Mouse (Mus musculus) limb, embryonic 15.5 days (tissue): Measurements from ENCODE around the gene AI467606. TPM values are rescaled to one million over a fixed set of nuclear protein-coding genes. Genes with fewer than 3 reads are reported as not detected.
A peak's percentile ranks its signal among the peaks of the same experiment; 100 is the strongest.

Source experiments
- ATAC-seq: fragments of 200-750 bp; cut with Nextera tagmentation; 2 replicates; pipeline ENCODE4 v1.8.0; 2017; ENCODE audit warnings: low read depth, moderate TSS enrichment; ENCODE audit not compliant: insufficient number of reproducible peaks, low FRiP score, low TSS enrichment
- H3K27ac ChIP-seq: fragments of 300-500 bp; sonication (generic); 2 replicates; pipeline ENCODE4 v1.5.1; 2015; ENCODE audit warnings: moderate library complexity, mild to moderate bottlenecking, inconsistent platforms
- H3K27me3 ChIP-seq: fragments of 300-500 bp; sonication (generic); 2 replicates; pipeline ENCODE4 v1.6.1; 2015; ENCODE audit warnings: inconsistent platforms
- H3K36me3 ChIP-seq: fragments of 300-500 bp; sonication (generic); 2 replicates; pipeline ENCODE4 v1.6.1; 2015; ENCODE audit warnings: inconsistent platforms
- H3K4me1 ChIP-seq: fragments of 300-500 bp; sonication (generic); 2 replicates; pipeline ENCODE4 v1.6.1; 2015; ENCODE audit warnings: inconsistent platforms
- H3K4me2 ChIP-seq: fragments of 300-500 bp; sonication (generic); 2 replicates; pipeline ENCODE4 v1.6.1; 2015; ENCODE audit warnings: mild to moderate bottlenecking, inconsistent platforms
- H3K4me3 ChIP-seq: fragments of 300-500 bp; sonication (generic); 2 replicates; pipeline ENCODE4 v1.5.1; 2015; ENCODE audit warnings: mild to moderate bottlenecking, inconsistent platforms
- H3K9ac ChIP-seq: fragments of 300-500 bp; sonication (generic); 2 replicates; pipeline ENCODE4 v1.6.1; 2015; ENCODE audit warnings: inconsistent platforms
- H3K9me3 ChIP-seq: fragments of 300-500 bp; sonication (generic); 2 replicates; pipeline ENCODE4 v1.6.1; 2016; ENCODE audit warnings: inconsistent platforms
- WGBS: fragments of 180-500 bp; shearing (Covaris S2); methylation state at CpG from one replicate; pipeline ENCODE4 v1.1.7; 2015; 5-methylcytosine and 5-hydroxymethylcytosine counted together
- polyA plus RNA-seq: library from polyadenylated mRNA; unstranded; fragments of >200 nt; fragmentation: Nextera tagmentation; extraction: Ambion mirVana; gene quantifications from 2 replicates; pipeline ENCODE4 v1.2.1, GENCODE M21; 2015

The AI467606 gene
- polyA plus RNA-seq, 1 experiment from 2014 or later = 5.3 TPM

DNA sequence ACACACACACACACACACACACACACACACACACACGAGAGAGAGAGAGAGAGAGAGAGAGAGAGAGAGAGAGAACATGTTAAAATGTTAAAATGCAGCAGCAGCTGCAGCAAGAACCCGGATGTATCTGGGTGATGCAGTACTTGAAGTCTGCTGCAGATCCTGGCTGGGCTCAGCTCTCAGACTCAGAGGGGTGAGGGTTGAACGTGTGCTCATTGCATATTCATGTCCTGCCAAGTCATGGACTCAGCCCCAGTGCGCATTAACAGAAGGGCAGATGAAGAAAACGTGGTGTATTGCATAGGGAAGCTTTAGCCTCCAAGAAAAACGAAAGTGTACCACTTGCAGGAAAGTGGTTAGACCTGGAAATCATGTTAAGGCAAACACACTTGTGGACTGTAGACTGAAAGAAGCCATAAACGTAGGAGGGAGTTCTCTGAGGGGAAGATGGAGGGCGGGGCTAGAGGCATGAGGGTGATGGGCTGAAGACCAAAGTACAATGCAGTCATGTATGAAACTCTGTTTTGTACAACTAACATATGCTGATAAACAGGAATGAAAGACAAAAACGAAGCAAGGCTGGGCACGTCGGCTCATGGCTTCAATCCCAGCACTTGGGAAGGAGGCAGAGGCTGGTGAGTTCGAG lies 22.6 kb downstream of the AI467606 start:
- 47% methylated on average over 12 of the region's 12 CpGs for WGBS
- H3K4me2 ChIP-seq = no peak overlapping the region
- H3K4me1 ChIP-seq = peaks cover 18% of the 10 kb centered on the region
- H3K27me3 ChIP-seq = 0 out of 2 replicates have a peak, but pooled peaks cover under 1% of the 10 kb centered on the region
- ATAC-seq = no peak
- no peaks in the 10 kb centered on the region for H3K9me3 ChIP-seq
- peak overlapping the region; percentile 23; the same call in 1 of the 2 replicates for H3K27ac ChIP-seq
- no peaks in the 10 kb centered on the region for H3K36me3 ChIP-seq
- no peak overlapping the region for H3K4me3 ChIP-seq
- H3K9ac ChIP-seq = no peak overlapping the region

DNA sequence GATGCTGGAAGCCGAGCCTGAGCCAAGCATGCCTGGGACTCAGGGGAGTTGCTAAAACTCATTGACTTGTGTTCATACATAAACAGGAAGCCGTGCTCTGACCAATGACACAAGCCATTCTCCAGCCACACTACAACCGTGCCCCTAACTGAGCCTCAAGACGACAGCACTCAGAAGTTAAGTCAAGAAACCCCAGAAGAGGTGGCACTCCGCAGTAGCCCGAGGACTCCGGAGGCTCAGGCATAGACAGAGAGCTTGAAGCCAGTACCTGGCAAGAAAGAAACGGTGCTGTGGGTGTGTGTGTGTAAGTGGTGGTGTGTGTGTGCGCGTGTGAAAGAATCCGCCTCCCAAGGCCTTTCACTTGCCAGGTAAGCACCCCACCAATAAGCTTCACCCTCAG lies 23.8 kb downstream of the AI467606 start:
- no peak overlapping the region for H3K27ac ChIP-seq
- no peak overlapping the region for H3K4me3 ChIP-seq
- H3K27me3 ChIP-seq = peaks cover 8% of the 10 kb centered on the region
- no peak overlapping the region for H3K9ac ChIP-seq
- H3K36me3 ChIP-seq = no peaks in the 10 kb centered on the region
- no peak for ATAC-seq
- no peak overlapping the region for H3K4me2 ChIP-seq
- no peaks in the 10 kb centered on the region for H3K9me3 ChIP-seq
- peaks cover 18% of the 10 kb centered on the region for H3K4me1 ChIP-seq
- 78% methylated on average over 11 of the region's 11 CpGs for WGBS

GRCm38 (mm10) chr7:127116331-127116935 lies 25.3 kb downstream of the AI467606 start:
- no peak overlapping the region for H3K4me3 ChIP-seq
- peaks cover 22% of the 10 kb centered on the region for H3K27me3 ChIP-seq
- peaks cover 26% of the 10 kb centered on the region for H3K4me1 ChIP-seq
- no peaks in the 10 kb centered on the region for H3K36me3 ChIP-seq
- no peaks in the 10 kb centered on the region for H3K9me3 ChIP-seq
- no peak overlapping the region for H3K4me2 ChIP-seq
- ATAC-seq = no peak
- H3K9ac ChIP-seq = no peak overlapping the region
- H3K27ac ChIP-seq = peak overlapping the region; percentile 40; the same call in 1 of the 2 replicates
- 49% methylated on average over 11 of the region's 11 CpGs for WGBS

GRCm38 (mm10) chr7:127117948-127118347 lies 26.8 kb downstream of the AI467606 start:
- Histone ChIP-seq H3K4me2 (no peak overlapping the region), H3K27ac (no peak overlapping the region), H3K4me1 (peaks cover 29% of the 10 kb centered on the region), H3K27me3 (peaks cover 35% of the 10 kb centered on the region), H3K4me3 (no peak overlapping the region), H3K9me3 (no peaks in the 10 kb centered on the region), H3K9ac (no peak overlapping the region), H3K36me3 (no peaks in the 10 kb centered on the region)
- no peak for ATAC-seq
- WGBS = 20% methylated on average over 5 of the region's 5 CpGs

- H3K4me1 ChIP-seq = peaks cover 25% of the 10 kb centered on the region
- H3K4me3 ChIP-seq = no peak overlapping the region
- peaks cover 35% of the 10 kb centered on the region for H3K27me3 ChIP-seq
- no peaks in the 10 kb centered on the region for H3K36me3 ChIP-seq
- WGBS = 65% methylated on average over 14 of the region's 14 CpGs
- no peak overlapping the region for H3K4me2 ChIP-seq
- no peak overlapping the region for H3K9ac ChIP-seq
- H3K27ac ChIP-seq = no peak overlapping the region
- H3K9me3 ChIP-seq = no peaks in the 10 kb centered on the region
- no peak for ATAC-seq
These were observed 27.7 kb downstream of the AI467606 start for GRCm38 (mm10) chr7:127118671-127119445.

- no peak overlapping the region for H3K9ac ChIP-seq
- peak overlapping the region; percentile 15 for H3K4me3 ChIP-seq
- peaks cover 25% of the 10 kb centered on the region for H3K4me1 ChIP-seq
- no peak overlapping the region for H3K27ac ChIP-seq
- peaks cover 35% of the 10 kb centered on the region for H3K27me3 ChIP-seq
- no peak for ATAC-seq
- 0 out of 2 replicates have a peak overlapping the region, but pooled peaks have one; percentile 17 for H3K4me2 ChIP-seq
- 17% methylated on average over 21 of the region's 21 CpGs for WGBS
- no peaks in the 10 kb centered on the region for H3K9me3 ChIP-seq
- H3K36me3 ChIP-seq = no peaks in the 10 kb centered on the region
These were observed 30.1 kb downstream of the AI467606 start for GRCm38 (mm10) chr7:127121061-127121910.

- no peak for ATAC-seq
- H3K9ac ChIP-seq = no peak within 1 kb of the TSS
These were observed 30.7 kb downstream of the AI467606 start, which contains the start of gene Qprt for GRCm38 (mm10) chr7:127121911-127122270. Qprt (minus strand) TSS chr7:127122226.

DNA sequence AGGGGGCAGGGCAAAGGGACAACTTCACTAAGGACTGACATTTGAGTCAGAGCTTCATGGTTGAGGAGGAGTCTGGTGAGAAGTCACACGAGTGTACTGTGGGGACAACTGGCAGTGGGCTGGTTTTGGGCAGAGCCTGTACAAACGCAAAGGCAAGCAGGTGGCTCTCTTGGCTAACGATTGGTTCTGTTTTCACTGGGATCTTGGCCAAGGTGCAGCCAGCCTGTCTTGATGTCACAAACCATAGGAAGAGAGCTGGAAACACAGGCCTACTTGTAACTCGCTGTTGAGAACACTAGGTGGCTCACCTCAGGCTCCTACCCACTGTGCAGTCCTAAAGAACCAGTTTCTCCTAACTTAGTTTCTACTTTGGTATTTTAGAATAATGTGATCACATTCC lies 38.5 kb downstream of the AI467606 start:
- no peak overlapping the region for H3K27ac ChIP-seq
- no peaks in the 10 kb centered on the region for H3K27me3 ChIP-seq
- no peak overlapping the region for H3K9ac ChIP-seq
- no peak overlapping the region for H3K4me2 ChIP-seq
- no peaks in the 10 kb centered on the region for H3K4me1 ChIP-seq
- H3K9me3 ChIP-seq = no peaks in the 10 kb centered on the region
- H3K4me3 ChIP-seq = no peak overlapping the region
- ATAC-seq = no peak
- no peaks in the 10 kb centered on the region for H3K36me3 ChIP-seq
- WGBS = 13% methylated on average over 4 of the region's 4 CpGs

More at GRCm38 (mm10) chr7:127121911-127122270, 30.7 kb downstream of the AI467606 start, which contains the start of gene Qprt:
- Histone ChIP-seq H3K4me2 (0 out of 2 replicates have a peak within 1 kb of the TSS, but pooled peaks have one; percentile 17), H3K27ac (no peak within 1 kb of the TSS), H3K4me3 (peak within 1 kb of the TSS; percentile 15), H3K4me1 (peaks cover 25% of the 10 kb centered on the region), H3K9me3 (no peaks in the 10 kb centered on the region), H3K36me3 (no peaks in the 10 kb centered on the region), H3K27me3 (peaks cover 35% of the 10 kb centered on the region)
- 14% methylated on average over 7 of the region's 7 CpGs for WGBS

GRCm38 (mm10) chr7:127133125-127133524 lies 42.0 kb downstream of the AI467606 start:
- ATAC-seq = no peak
- no peak overlapping the region for H3K4me3 ChIP-seq
- no peaks in the 10 kb centered on the region for H3K9me3 ChIP-seq
- WGBS = 71% methylated on average over 5 of the region's 5 CpGs
- H3K9ac ChIP-seq = no peak overlapping the region
- H3K36me3 ChIP-seq = no peaks in the 10 kb centered on the region
- H3K27me3 ChIP-seq = no peaks in the 10 kb centered on the region
- no peak overlapping the region for H3K27ac ChIP-seq
- H3K4me2 ChIP-seq = no peak overlapping the region
- H3K4me1 ChIP-seq = no peaks in the 10 kb centered on the region

DNA sequence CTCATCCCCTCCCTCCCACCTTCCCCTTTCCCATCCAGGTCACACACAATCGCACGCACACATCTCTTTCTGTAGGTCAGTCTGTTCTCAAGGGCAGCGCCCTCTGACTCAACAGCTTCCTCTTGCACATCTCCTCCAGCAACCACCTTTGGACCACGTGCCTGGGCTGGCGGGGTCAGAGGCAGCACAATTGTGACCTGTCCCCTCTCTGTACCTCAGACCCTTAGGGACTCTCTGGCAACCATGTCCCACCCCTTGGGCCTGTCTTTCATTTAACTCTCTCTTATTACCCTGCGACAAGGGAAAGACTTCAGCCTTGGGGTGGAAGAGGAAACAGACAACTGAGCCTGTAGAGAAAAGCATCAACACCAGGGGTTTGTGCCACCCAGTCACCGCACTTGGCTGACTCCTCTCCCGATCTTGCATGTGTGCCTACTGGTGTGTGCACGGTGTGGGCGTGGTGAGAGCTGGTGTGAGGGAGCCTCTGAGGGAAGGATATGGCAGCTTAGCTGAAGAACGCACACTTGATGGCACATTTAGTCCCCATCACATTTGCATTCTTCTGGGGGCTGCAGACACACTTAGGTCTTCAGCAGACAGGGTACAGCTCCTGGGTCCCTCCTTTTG lies 43.8 kb downstream of the AI467606 start:
- H3K4me3 ChIP-seq = no peak overlapping the region
- H3K9me3 ChIP-seq = no peaks in the 10 kb centered on the region
- no peaks in the 10 kb centered on the region for H3K36me3 ChIP-seq
- H3K9ac ChIP-seq = no peak overlapping the region
- H3K4me1 ChIP-seq = no peaks in the 10 kb centered on the region
- H3K27ac ChIP-seq = no peak overlapping the region
- no peaks in the 10 kb centered on the region for H3K27me3 ChIP-seq
- no peak for ATAC-seq
- WGBS = 78% methylated on average over 11 of the region's 11 CpGs
- H3K4me2 ChIP-seq = no peak overlapping the region
